Mouse (Mus musculus): ENCODE data around the gene Ldlr.

GRCm38 (mm10) chr9:21786906-21787305 lies 63.6 kb downstream of the Ldlr start:
- peak; percentile 84 for TF ChIP-seq CTCF (conservative IDR thresholded peaks at IDR 0.05; ENCODE audit: insufficient read depth, insufficient read length, low read depth, low read length)
- TF ChIP-seq POLR2A (IDR thresholded peaks at IDR 0.05; ENCODE audit: low read depth, low read length) = no peak

Data from kidney, adult 2 months (tissue).